In genomic region chr11:18913251-18913650, GRCm38 (mm10) we compare ENCODE assay signal across 19 mouse cellular contexts.
DNase-seq lines count a peak whose midpoint lies in the region; ATAC-seq and TF ChIP-seq lines count a peak whose summit lies in the region.
"Had no signal": no experiment of that assay in that cellular context is flagged by ENCODE, and none has a peak within 500 bp of the region (broad histone marks: within the 10 kb centered on the region; RNA-seq: fewer than 3 reads in every experiment).

No protein-coding gene starts in this region.

- no peak overlapping the region; the same call in 1 of the 2 replicates for H3K4me2 ChIP-seq in forebrain, embryonic 12.5 days
- no peak overlapping the region for H3K4me2 ChIP-seq in forebrain, embryonic 11.5 days (ENCODE audit: low read depth, low read length, severe bottlenecking)
- H3K4me2 ChIP-seq in hindbrain, embryonic 12.5 days (replicated peaks): no peak overlapping the region
- no peak overlapping the region for H3K4me2 ChIP-seq in hindbrain, postnatal 0 days (ENCODE audit: low read depth, low read length)
- no peak overlapping the region for H3K4me2 ChIP-seq in neural tube, embryonic 15.5 days
- H3K4me2 ChIP-seq: lung, embryonic 15.5 days had no signal

- H3K36me3 ChIP-seq in forebrain, embryonic 12.5 days (replicated peaks): no peaks in the 10 kb centered on the region
- H3K36me3 ChIP-seq in forebrain, embryonic 11.5 days (ENCODE audit: control insufficient read depth, insufficient read depth, low read length): no peaks in the 10 kb centered on the region
- no peaks in the 10 kb centered on the region for H3K36me3 ChIP-seq in hindbrain, embryonic 12.5 days
- H3K36me3 ChIP-seq in hindbrain, postnatal 0 days (ENCODE audit: insufficient read depth, low read length): no peaks in the 10 kb centered on the region
- H3K36me3 ChIP-seq in neural tube, embryonic 15.5 days: no peaks in the 10 kb centered on the region
- H3K36me3 ChIP-seq: lung, embryonic 15.5 days had no signal

- no peak overlapping the region for H3K9ac ChIP-seq in forebrain, embryonic 12.5 days
- no peak overlapping the region for H3K9ac ChIP-seq in forebrain, embryonic 11.5 days (ENCODE audit: low read length)
- H3K9ac ChIP-seq in hindbrain, embryonic 12.5 days: no peak overlapping the region
- no peak overlapping the region for H3K9ac ChIP-seq in hindbrain, postnatal 0 days (replicated peaks; ENCODE audit: low read length)
- H3K9ac ChIP-seq in neural tube, embryonic 15.5 days (replicated peaks): no peak overlapping the region
- H3K9ac ChIP-seq: liver, embryonic 14.5 days; lung, embryonic 15.5 days had no signal

- peak; percentile 57; the same call in 1 of the 2 replicates for ATAC-seq in forebrain, embryonic 12.5 days (ENCODE audit: low FRiP score)
- no peak for ATAC-seq in forebrain, embryonic 11.5 days (replicated peaks; ENCODE audit: low FRiP score)
- ATAC-seq in hindbrain, embryonic 12.5 days (ENCODE audit: low FRiP score): no peak
- ATAC-seq in hindbrain, postnatal 0 days: no peak
- ATAC-seq in neural tube, embryonic 15.5 days (ENCODE audit: low FRiP score): no peak
- ATAC-seq: inflammation-experienced regulatory T-cells, adult 6 months had no signal

- 0 out of 2 replicates have a peak overlapping the region, but pooled peaks have one; percentile 42 for H3K27ac ChIP-seq in forebrain, embryonic 12.5 days
- no peak overlapping the region for H3K27ac ChIP-seq in forebrain, embryonic 11.5 days (ENCODE audit: low read depth, low read length)
- 0 out of 2 replicates have a peak overlapping the region, but pooled peaks have one; percentile 44 for H3K27ac ChIP-seq in hindbrain, embryonic 12.5 days
- no peak overlapping the region for H3K27ac ChIP-seq in hindbrain, postnatal 0 days
- H3K27ac ChIP-seq in neural tube, embryonic 15.5 days (replicated peaks): 0 out of 2 replicates have a peak overlapping the region, but pooled peaks have one; percentile 1
- H3K27ac ChIP-seq: layer of hippocampus, adult 2 months; liver, embryonic 14.5 days; lung, embryonic 15.5 days had no signal

- peaks cover 12% of the 10 kb centered on the region for H3K27me3 ChIP-seq in forebrain, embryonic 12.5 days
- H3K27me3 ChIP-seq in forebrain, embryonic 11.5 days (ENCODE audit: control insufficient read depth, insufficient read depth, low read length): peaks cover 13% of the 10 kb centered on the region; the same call in 1 of the 2 replicates
- no peaks in the 10 kb centered on the region for H3K27me3 ChIP-seq in hindbrain, embryonic 12.5 days
- no peaks in the 10 kb centered on the region for H3K27me3 ChIP-seq in hindbrain, postnatal 0 days (ENCODE audit: insufficient read depth, low read length)
- H3K27me3 ChIP-seq in neural tube, embryonic 15.5 days (replicated peaks): no peaks in the 10 kb centered on the region
- H3K27me3 ChIP-seq: lung, embryonic 15.5 days had no signal

- TF ChIP-seq CTCF in hindbrain, postnatal 0 days (IDR thresholded peaks at IDR 0.05; ENCODE audit: low read depth): no peak

- H3K9me3 ChIP-seq in forebrain, embryonic 12.5 days: no peaks in the 10 kb centered on the region
- H3K9me3 ChIP-seq in forebrain, embryonic 11.5 days (ENCODE audit: control insufficient read depth, low read length): no peaks in the 10 kb centered on the region
- H3K9me3 ChIP-seq in hindbrain, embryonic 12.5 days (replicated peaks): no peaks in the 10 kb centered on the region
- no peaks in the 10 kb centered on the region for H3K9me3 ChIP-seq in hindbrain, postnatal 0 days (ENCODE audit: low read length)
- no peaks in the 10 kb centered on the region for H3K9me3 ChIP-seq in neural tube, embryonic 15.5 days (replicated peaks)
- H3K9me3 ChIP-seq: lung, embryonic 15.5 days had no signal

- DNase-seq in forebrain, embryonic 11.5 days (ENCODE audit: low spot score): no peak
- DNase-seq in hindbrain, postnatal 0 days (ENCODE audit: low spot score): no peak
- peak; percentile 46 for DNase-seq in retina, postnatal 1 day
- DNase-seq in retina, embryonic 14.5 days (ENCODE audit: low spot score): no peak
- DNase-seq in thymus, postnatal 4 days: no peak
- DNase-seq: cerebellum, adult 2 months; gastrocnemius, postnatal 36 days; kidney, adult 2 months; kidney, postnatal 10 days; lung, postnatal 4 days; right cerebral cortex, postnatal 14 days; thymus, adult 2 months had no signal

- H3K4me3 ChIP-seq in forebrain, embryonic 12.5 days (replicated peaks): no peak overlapping the region
- H3K4me3 ChIP-seq in forebrain, embryonic 11.5 days (ENCODE audit: low read depth, low read length): no peak overlapping the region
- H3K4me3 ChIP-seq in hindbrain, embryonic 12.5 days: no peak overlapping the region
- H3K4me3 ChIP-seq in hindbrain, postnatal 0 days (ENCODE audit: low read length): no peak overlapping the region
- no peak overlapping the region for H3K4me3 ChIP-seq in neural tube, embryonic 15.5 days (replicated peaks)
- H3K4me3 ChIP-seq: layer of hippocampus, adult 2 months; lung, embryonic 15.5 days had no signal

- 29% methylated on average over 1 of the region's 1 CpGs for WGBS in forebrain, embryonic 12.5 days
- 60% methylated on average over 1 of the region's 1 CpGs for WGBS in forebrain, embryonic 11.5 days
- 55% methylated on average over 1 of the region's 1 CpGs for WGBS in hindbrain, embryonic 12.5 days
- WGBS in hindbrain, postnatal 0 days: 33% methylated on average over 1 of the region's 1 CpGs
- 46% methylated on average over 1 of the region's 1 CpGs for WGBS in neural tube, embryonic 15.5 days

- H3K4me1 ChIP-seq in forebrain, embryonic 12.5 days: peaks cover 56% of the 10 kb centered on the region
- peaks cover 27% of the 10 kb centered on the region; the same call in 1 of the 2 replicates for H3K4me1 ChIP-seq in forebrain, embryonic 11.5 days (replicated peaks; ENCODE audit: control insufficient read depth, insufficient read depth, low read length)
- peaks cover 55% of the 10 kb centered on the region for H3K4me1 ChIP-seq in hindbrain, embryonic 12.5 days
- peaks cover 11% of the 10 kb centered on the region for H3K4me1 ChIP-seq in hindbrain, postnatal 0 days (ENCODE audit: insufficient read depth, low read length)
- peaks cover 53% of the 10 kb centered on the region for H3K4me1 ChIP-seq in neural tube, embryonic 15.5 days
- H3K4me1 ChIP-seq: lung, embryonic 15.5 days had no signal

Comparison
In these comparisons a context has a peak if more than half of its experiments do, and no peak if none do; other contexts are left out.
1. H3K27ac ChIP-seq: peak in forebrain, embryonic 12.5 days (single experiment), hindbrain, embryonic 12.5 days (single experiment) and neural tube, embryonic 15.5 days (single experiment); none in forebrain, embryonic 11.5 days (single experiment) and hindbrain, postnatal 0 days (single experiment).